Mouse (Mus musculus) embryonic stem cell, embryonic (primary cell): Measurements from ENCODE around the gene Ddr1.

ENCODE experiments used
- CTCF ChIA-PET, 4 experiments: fragments of 300-600 bp in 2 of 4; fragments of 350-600 bp in 2 of 4; sonication (Branson Sonifier 250); formaldehyde crosslinking; loops; one replicate each; lab custom pipeline; 2022; ENCODE audit warnings: inconsistent platforms in 2 of 4; lab: Charles Lee
- POLR2A ChIA-PET, 4 experiments: fragments of 300-600 bp in 2 of 4; fragments of 350-600 bp in 2 of 4; sonication (Branson Sonifier 250); formaldehyde crosslinking; loops; one replicate each; lab custom pipeline; 2022; ENCODE audit warnings: antibody characterized with exemption in 4 of 4, inconsistent platforms in 1 of 4; lab: Charles Lee

Ddr1 gene

DNA sequence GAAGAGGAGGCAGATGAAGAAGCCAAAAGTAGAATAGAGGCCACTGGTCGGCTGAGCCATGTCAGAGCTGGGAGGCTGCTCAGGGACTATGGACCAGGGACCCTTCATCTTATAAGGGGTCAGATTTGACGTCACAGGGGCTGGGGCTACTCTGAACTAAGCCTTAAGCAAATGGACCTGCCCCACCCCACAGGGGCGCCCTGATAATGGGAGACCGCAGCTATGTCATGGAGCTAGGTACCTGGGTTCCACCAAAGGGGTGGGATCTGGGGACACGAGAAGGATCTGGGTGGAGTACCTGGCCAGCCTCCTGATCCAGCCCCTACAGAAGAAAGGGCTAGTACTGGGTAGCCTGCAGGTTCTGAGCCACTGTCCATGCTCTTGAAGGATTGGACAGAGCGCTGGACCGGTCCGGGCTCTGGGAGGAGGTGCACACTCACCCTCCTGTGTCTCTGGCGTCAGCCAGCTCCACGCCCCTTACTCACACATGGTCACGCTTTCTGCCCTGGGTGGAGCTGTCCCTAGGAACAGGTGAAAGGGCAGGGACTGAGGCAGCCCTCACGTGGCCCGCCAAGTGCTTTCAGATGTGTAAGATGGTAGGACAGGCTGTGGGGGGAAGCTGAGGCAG is 60.7 kb downstream of the Ddr1 start, which contains the start of gene Mucl3:
Gene Mucl3, minus strand, starts transcription at position 87 of the 628 bp plus-strand sequence.
- CTCF ChIA-PET, result interaction anchor here in 2 of 4 experiments (0.8 to 1.4 kb wide), 4 partner anchors 9 to 94 kb away, joined by 3 to 5 read pairs (median 3); no protein-coding TSS in a partner anchor
- POLR2A ChIA-PET, result interaction anchor here in 3 of 4 experiments (0.8 to 1.3 kb wide), 6 partner anchors 8 to 30 kb away, joined by 3 to 4 read pairs (median 4); partner anchors contain the start of gene Gtf2h4 (in 1 of the 3)

DNA sequence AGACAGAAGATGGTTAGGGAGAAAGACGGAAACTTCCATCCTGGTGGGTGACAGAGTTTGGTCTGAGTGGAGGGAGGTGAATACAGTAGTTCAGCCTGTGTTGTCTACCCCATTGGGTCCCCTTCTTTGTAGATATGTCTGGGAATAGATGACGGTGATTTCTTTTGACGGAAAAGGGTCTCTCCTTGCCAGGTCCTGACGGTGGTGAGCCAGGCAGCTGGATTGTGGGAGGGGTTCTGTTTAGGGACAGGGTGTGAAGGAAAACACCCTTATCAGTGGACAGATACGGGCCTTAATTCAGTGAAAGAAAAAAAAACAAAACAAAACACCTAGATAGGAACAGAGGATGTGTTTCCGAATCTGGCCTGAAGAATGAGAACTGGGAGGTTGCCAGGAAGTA is 65.1 kb downstream of the Ddr1 start:
- CTCF ChIA-PET, result interaction anchor here in 3 of 4 experiments (0.6 to 1.5 kb wide), 11 partner anchors 14 to 1433 kb away, joined by 3 to 5 read pairs (median 3); no protein-coding TSS in a partner anchor
- POLR2A ChIA-PET, result interaction anchor here in 3 of 4 experiments (0.6 to 2.1 kb wide), 5 partner anchors 13 to 32 kb away, joined by 3 to 11 read pairs (median 4); no protein-coding TSS in a partner anchor

DNA sequence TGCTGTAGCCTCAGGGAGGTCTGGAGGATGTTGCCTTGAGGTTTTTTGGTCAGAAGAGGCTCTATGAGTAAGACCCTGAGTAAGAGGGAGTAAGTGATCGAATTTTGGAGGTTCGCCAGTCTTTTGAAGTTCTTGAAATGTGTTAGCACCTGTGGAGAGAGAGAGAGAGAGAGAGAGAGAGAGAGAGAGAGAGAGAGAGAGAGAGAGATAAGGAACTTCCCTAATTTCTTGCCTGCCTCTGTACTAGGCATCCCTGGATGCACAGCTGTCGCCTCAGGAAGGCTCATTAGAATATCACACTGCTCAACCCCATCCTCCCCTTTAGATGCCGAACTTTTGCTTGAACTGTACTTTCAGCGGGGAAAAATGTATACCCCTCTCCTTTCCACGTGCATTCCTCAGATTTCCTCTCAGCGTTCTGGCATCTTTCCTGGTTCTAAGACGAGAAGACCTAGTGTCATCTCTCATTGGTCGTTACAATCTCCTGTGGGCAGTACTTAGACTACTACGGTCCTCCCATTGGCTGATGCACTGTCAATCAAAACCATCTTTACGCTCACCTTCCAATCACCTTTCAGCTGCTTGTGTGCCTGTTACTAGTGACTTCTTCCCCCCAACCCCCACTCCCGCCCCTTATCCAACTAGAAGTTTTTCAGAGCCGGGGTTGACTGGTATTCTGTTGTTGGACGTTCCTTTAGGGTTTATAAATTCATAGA is 65.8 kb downstream of the Ddr1 start:
- ChIA-PET POLR2A (interaction anchor here in 3 of 4 experiments (0.9 to 2.1 kb wide), 8 partner anchors 10 to 47 kb away, joined by 3 to 11 read pairs (median 3); no protein-coding TSS in a partner anchor), CTCF (interaction anchor here (0.5 to 1.5 kb wide), 15 partner anchors 13 to 606 kb away, joined by 3 to 14 read pairs (median 4); no protein-coding TSS in a partner anchor)

DNA sequence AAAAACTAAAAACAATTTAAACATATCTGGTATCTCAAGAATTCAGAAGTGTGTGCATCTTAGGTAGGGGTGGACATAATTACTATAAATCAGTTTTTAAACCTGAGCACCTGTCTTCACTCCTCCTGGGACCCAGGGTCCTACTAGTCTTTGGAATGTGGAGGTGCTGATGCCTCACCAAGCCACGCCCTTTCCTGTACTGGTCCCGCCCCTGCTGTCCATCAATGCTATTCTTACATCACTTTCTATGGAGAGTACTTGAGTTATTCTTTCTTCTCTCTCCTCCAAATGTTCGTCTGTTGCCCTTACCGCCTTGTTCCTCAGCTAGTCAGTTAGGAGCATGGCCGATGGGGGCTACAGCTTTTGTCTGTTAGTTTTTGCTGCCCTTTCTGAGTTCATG is 68.1 kb downstream of the Ddr1 start:
- CTCF ChIA-PET, result interaction anchor here (0.5 to 4.2 kb wide), 16 partner anchors 10 to 523 kb away, joined by 3 to 62 read pairs (median 10); partner anchors contain the start of genes Vars2 (in 2 of the 4) and Gm9573 (in 1 of the 4)
- POLR2A ChIA-PET, result interaction anchor here in 1 of 4 experiments (0.9 to 3.0 kb wide), 6 partner anchors 14 to 134 kb away, joined by 3 to 12 read pairs (median 4); no protein-coding TSS in a partner anchor

DNA sequence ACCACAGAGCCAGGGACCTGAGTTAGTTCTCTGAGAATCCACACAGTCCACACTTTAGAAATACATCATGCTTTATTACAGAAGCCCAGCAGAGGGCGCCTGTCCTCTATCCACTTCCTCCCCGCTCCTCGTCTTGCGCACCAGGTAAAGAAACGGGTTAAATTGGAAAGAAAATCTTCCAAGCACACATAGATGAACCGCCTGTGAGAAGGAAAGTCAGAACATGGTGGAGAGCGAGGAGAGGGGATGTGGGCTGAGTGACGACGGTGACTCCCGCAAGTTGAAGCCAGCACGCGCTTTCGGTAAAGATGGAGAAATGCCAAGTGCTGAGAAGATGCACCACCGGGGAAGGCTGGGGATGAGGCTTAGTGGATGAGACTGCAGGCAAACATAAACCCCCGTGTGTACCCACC is 68.7 kb downstream of the Ddr1 start:
- ChIA-PET CTCF (interaction anchor here (0.6 to 4.2 kb wide), 43 partner anchors 10 to 1054 kb away, joined by 3 to 62 read pairs (median 6); partner anchors contain the start of genes Vars2 (in 2 of the 4), Gm9573 (in 1 of the 4) and Sfta2 (in 1 of the 4)), POLR2A (interaction anchor here in 2 of 4 experiments (0.6 to 3.0 kb wide), 10 partner anchors 8 to 186 kb away, joined by 3 to 12 read pairs (median 4); partner anchors contain the start of gene Ier3 (in 1 of the 2))

DNA sequence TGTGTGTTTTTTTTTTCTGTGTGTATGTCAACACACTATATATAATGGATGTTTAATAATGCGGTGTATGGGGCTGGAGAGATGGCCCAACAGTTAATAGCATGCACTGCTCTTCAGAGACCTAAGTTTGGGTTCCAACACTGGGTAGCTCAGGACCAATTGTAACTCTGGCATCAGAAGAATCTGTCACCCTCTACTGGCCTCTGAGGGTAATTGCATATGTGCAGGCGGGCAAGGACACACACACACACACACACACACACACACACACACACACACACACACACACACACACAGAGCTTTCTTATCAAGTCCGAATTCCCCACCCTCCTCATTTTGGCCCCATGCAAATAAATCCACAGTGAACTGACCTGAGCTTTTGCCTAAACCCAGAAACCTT is 69.2 kb downstream of the Ddr1 start:
- ChIA-PET CTCF (interaction anchor here (0.6 to 4.2 kb wide), 88 partner anchors 9 to 1055 kb away, joined by 3 to 62 read pairs (median 4); partner anchors contain the start of genes Vars2 (in 2 of the 4), Gm9573 (in 1 of the 4), Gtf2h4 (in 1 of the 4) and H2-T24 (in 1 of the 4)), POLR2A (interaction anchor here (0.6 to 3.0 kb wide), 16 partner anchors 9 to 186 kb away, joined by 3 to 12 read pairs (median 4); partner anchors contain the start of genes Gtf2h4 (in 1 of the 4), Ier3 (in 1 of the 4) and Vars2 (in 1 of the 4))

DNA sequence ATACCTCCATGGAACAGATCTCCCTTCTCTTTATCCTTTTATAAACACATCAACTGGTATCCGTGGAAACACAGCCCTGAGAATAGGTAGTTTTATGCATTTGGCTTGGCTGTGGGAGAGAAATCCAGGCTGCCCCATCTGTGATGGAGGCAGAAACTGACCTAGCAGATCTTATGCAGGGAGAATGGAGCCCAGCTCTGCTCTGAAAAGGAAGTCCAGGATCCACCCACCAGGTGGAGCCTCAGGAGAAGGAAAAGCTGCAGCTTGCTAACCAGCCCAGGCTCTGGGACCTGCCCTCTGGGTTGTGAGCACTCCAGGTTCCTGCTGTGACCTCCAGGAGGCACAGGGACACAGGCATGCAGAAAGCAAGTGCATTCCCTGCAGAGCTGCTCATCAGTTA is 70.4 kb downstream of the Ddr1 start:
- POLR2A ChIA-PET, result interaction anchor here in 3 of 4 experiments (0.7 to 3.2 kb wide), 15 partner anchors 10 to 303 kb away, joined by 3 to 12 read pairs (median 4); partner anchors contain the start of genes Gtf2h4 (in 1 of the 3), Ier3 (in 1 of the 3), Mucl3 (in 1 of the 3) and Vars2 (in 1 of the 3)
- CTCF ChIA-PET, result interaction anchor here (0.5 to 4.2 kb wide), 45 partner anchors 10 to 361 kb away, joined by 3 to 62 read pairs (median 4); partner anchors contain the start of genes Vars2 (in 2 of the 4) and Gtf2h4 (in 1 of the 4)
